Mouse (Mus musculus): ENCODE data around the gene Tmem260. TPM values are rescaled to one million over a fixed set of nuclear protein-coding genes. Genes with fewer than 3 reads are reported as not detected.
"Not testable (repeated sequence)": the region's sequence is repeated elsewhere in the genome, so short reads cannot be mapped to it uniquely, and the experiment has no call there.

Tmem260 gene
- polyA plus RNA-seq, 2 experiments = 19.9 to 25.7 TPM

- ATAC-seq (ENCODE audit: low FRiP score, low read depth) = no peak
- Histone ChIP-seq H3K27ac (replicated peaks; ENCODE audit: low read depth, low read length) (no peak overlapping the region), H3K27me3 (ENCODE audit: control insufficient read depth, insufficient read depth, low read length) (no peaks in the 10 kb centered on the region), H3K36me3 (ENCODE audit: control insufficient read depth, insufficient read depth, low read length) (peaks cover 3% of the 10 kb centered on the region), H3K9me3 (ENCODE audit: control insufficient read depth, low read length) (no peaks in the 10 kb centered on the region), H3K4me1 (ENCODE audit: control insufficient read depth, insufficient read depth, low read length) (no peaks in the 10 kb centered on the region), H3K9ac (ENCODE audit: low read depth, low read length, severe bottlenecking) (no peak overlapping the region), H3K4me3 (replicated peaks; ENCODE audit: low read length) (no peak overlapping the region), H3K4me2 (replicated peaks; ENCODE audit: low read depth, low read length, severe bottlenecking) (no peak overlapping the region)
- no peak for DNase-seq (ENCODE audit: low spot score)
- WGBS = 85% methylated on average over 7 of the region's 7 CpGs
- no peak for TF ChIP-seq POLR2A (IDR thresholded peaks at IDR 0.05; ENCODE audit: borderline replicate concordance, extremely low read depth, insufficient read depth, insufficient read length)
Observed at GRCm38 (mm10) chr14:48468339-48468738, 22.4 kb downstream of the Tmem260 start.

DNA sequence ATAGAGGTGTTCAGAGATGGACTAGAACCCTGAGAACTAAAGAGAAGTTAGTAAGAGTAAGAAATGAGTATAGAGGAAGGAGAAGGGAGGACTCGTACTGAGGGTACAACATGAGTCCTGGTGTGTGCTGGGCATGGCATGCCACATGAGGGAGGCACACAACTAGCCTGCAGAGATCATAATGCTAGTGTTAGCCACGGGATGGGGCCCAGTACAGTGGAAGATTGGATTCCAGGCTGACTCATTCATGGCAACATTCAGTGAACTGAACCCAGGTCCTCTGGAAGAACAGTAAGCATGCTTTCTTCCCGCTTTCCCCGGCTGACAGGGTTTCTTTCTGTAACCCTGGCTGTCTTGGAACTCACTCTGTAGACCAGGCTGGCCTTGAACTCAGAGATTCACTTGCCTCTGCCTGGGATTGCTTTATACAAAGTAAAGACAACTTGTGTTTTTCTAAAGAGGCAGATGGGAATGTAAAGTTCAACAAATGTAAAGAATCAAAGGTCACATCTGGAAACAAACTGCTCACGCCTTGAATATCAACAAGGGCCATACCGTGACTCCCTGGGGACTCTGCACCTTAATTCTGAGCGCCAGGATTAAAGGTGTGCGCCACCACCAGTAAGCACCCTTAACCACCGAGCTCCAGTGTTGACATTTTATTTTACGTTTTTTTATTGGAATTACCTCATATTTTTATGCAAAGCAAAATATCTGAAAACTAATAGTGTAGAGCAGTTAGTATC lies 25.0 kb downstream of the Tmem260 start:
- ATAC-seq (ENCODE audit: low FRiP score, low read depth) = no peak
- Histone ChIP-seq H3K36me3 (ENCODE audit: control insufficient read depth, insufficient read depth, low read length) (peaks cover 9% of the 10 kb centered on the region), H3K9me3 (ENCODE audit: control insufficient read depth, low read length) (no peaks in the 10 kb centered on the region), H3K27me3 (ENCODE audit: control insufficient read depth, insufficient read depth, low read length) (no peaks in the 10 kb centered on the region), H3K27ac (replicated peaks; ENCODE audit: low read depth, low read length) (no peak overlapping the region), H3K4me1 (ENCODE audit: control insufficient read depth, insufficient read depth, low read length) (no peaks in the 10 kb centered on the region), H3K4me3 (replicated peaks; ENCODE audit: low read length) (no peak overlapping the region), H3K9ac (ENCODE audit: low read depth, low read length, severe bottlenecking) (no peak overlapping the region), H3K4me2 (replicated peaks; ENCODE audit: low read depth, low read length, severe bottlenecking) (no peak overlapping the region)
- 85% methylated on average over 10 of the region's 10 CpGs for WGBS
- DNase-seq (ENCODE audit: low spot score) = no peak
- no peak for TF ChIP-seq POLR2A (IDR thresholded peaks at IDR 0.05; ENCODE audit: borderline replicate concordance, extremely low read depth, insufficient read depth, insufficient read length)

DNA sequence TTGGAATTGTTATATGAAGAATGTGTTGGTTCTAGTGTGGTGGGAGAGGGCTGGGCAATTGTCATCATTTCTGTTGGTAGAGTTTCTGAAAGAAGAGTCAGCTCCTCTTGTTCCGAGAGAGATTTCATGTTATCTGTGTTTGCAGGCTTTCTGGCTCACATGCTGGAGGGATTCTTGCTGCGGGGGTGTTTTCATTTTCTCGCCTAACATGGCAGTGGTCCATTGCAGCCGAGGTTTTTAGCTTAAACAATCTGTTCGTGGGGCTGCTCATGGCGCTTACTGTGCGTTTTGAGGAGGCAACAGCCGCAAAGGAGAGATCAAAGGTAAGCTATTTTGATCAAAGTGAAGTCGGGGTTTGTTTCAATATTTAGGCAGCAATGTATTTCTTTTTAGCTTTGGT lies 26.3 kb downstream of the Tmem260 start:
- no peak for TF ChIP-seq POLR2A (IDR thresholded peaks at IDR 0.05; ENCODE audit: borderline replicate concordance, extremely low read depth, insufficient read depth, insufficient read length)
- H3K9ac ChIP-seq (ENCODE audit: low read depth, low read length, severe bottlenecking) = no peak overlapping the region
- no peak overlapping the region for H3K4me3 ChIP-seq (replicated peaks; ENCODE audit: low read length)
- H3K4me2 ChIP-seq (replicated peaks; ENCODE audit: low read depth, low read length, severe bottlenecking) = no peak overlapping the region
- H3K9me3 ChIP-seq (ENCODE audit: control insufficient read depth, low read length) = no peaks in the 10 kb centered on the region
- no peak for DNase-seq (ENCODE audit: low spot score)
- WGBS = 84% methylated on average over 9 of the region's 9 CpGs
- H3K36me3 ChIP-seq (ENCODE audit: control insufficient read depth, insufficient read depth, low read length) = peaks cover 16% of the 10 kb centered on the region
- H3K4me1 ChIP-seq (ENCODE audit: control insufficient read depth, insufficient read depth, low read length) = no peaks in the 10 kb centered on the region
- no peak for ATAC-seq (ENCODE audit: low FRiP score, low read depth)
- H3K27ac ChIP-seq (replicated peaks; ENCODE audit: low read depth, low read length) = no peak overlapping the region
- no peaks in the 10 kb centered on the region for H3K27me3 ChIP-seq (ENCODE audit: control insufficient read depth, insufficient read depth, low read length)

DNA sequence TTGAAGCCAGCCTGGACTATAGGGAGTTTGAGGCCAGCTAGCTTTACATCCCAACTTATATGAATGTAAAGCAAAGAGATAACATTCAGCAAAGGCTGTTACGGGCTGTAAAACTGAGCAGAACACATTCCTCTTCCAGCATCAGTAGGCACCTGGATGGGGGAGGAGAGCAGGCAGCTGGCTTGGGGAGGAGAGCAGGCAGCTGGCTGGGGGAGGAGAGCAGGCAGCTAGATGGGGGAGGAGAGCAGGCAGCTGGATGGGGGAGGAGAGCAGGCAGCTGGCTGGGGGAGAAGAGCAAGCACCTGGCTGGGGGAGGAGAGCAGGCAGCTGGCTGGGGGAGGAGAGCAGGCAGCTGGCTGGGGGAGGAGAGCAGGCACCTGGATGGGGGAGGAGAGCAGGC lies 29.4 kb downstream of the Tmem260 start:
- WGBS = 38% methylated on average over 1 of the region's 1 CpGs
- ATAC-seq (ENCODE audit: low FRiP score, low read depth) = no peak
- Histone ChIP-seq H3K9ac (ENCODE audit: low read depth, low read length, severe bottlenecking) (no peak overlapping the region), H3K36me3 (ENCODE audit: control insufficient read depth, insufficient read depth, low read length) (peaks cover 34% of the 10 kb centered on the region), H3K9me3 (ENCODE audit: control insufficient read depth, low read length) (no peaks in the 10 kb centered on the region), H3K4me2 (replicated peaks; ENCODE audit: low read depth, low read length, severe bottlenecking) (no peak overlapping the region), H3K4me3 (replicated peaks; ENCODE audit: low read length) (no peak overlapping the region), H3K27me3 (ENCODE audit: control insufficient read depth, insufficient read depth, low read length) (no peaks in the 10 kb centered on the region), H3K4me1 (ENCODE audit: control insufficient read depth, insufficient read depth, low read length) (no peaks in the 10 kb centered on the region), H3K27ac (replicated peaks; ENCODE audit: low read depth, low read length) (no peak overlapping the region)
- no peak for TF ChIP-seq POLR2A (IDR thresholded peaks at IDR 0.05; ENCODE audit: borderline replicate concordance, extremely low read depth, insufficient read depth, insufficient read length)
- DNase-seq (ENCODE audit: low spot score) = no peak

GRCm38 (mm10) chr14:48475834-48476233 lies 29.9 kb downstream of the Tmem260 start:
- H3K36me3 ChIP-seq (ENCODE audit: control insufficient read depth, insufficient read depth, low read length) = peaks cover 34% of the 10 kb centered on the region
- H3K9ac ChIP-seq (ENCODE audit: low read depth, low read length, severe bottlenecking); H3K4me2 ChIP-seq (replicated peaks; ENCODE audit: low read depth, low read length, severe bottlenecking); H3K4me1 ChIP-seq (ENCODE audit: control insufficient read depth, insufficient read depth, low read length); DNase-seq (ENCODE audit: low spot score); H3K27ac ChIP-seq (replicated peaks; ENCODE audit: low read depth, low read length); ATAC-seq (ENCODE audit: low FRiP score, low read depth); H3K9me3 ChIP-seq (ENCODE audit: control insufficient read depth, low read length); H3K4me3 ChIP-seq (replicated peaks; ENCODE audit: low read length); H3K27me3 ChIP-seq (ENCODE audit: control insufficient read depth, insufficient read depth, low read length): not testable (repeated sequence)
- 55% methylated on average over 3 of the region's 3 CpGs for WGBS

All from limb, embryonic 14.5 days (tissue).